Mouse (Mus musculus) ES-E14 (cell line): Measurements from ENCODE around the gene Acr.

Source experiments
- HCFC1 ChIP-seq: IDR thresholded peaks from 2 replicates; pipeline ENCODE4 v1.6.1; 2012; ENCODE audit warnings: low read length, inconsistent platforms, borderline replicate concordance; ENCODE audit not compliant: insufficient read depth
- ZC3H11A ChIP-seq: IDR thresholded peaks from 2 replicates; pipeline ENCODE4 v1.6.1; 2012; ENCODE audit warnings: low read depth, mild to moderate bottlenecking, inconsistent platforms, low read length, borderline replicate concordance
- ZNF384 ChIP-seq: IDR thresholded peaks from 2 replicates; pipeline ENCODE4 v1.6.1; 2012; ENCODE audit warnings: low read depth, low read length, inconsistent platforms

- no peak for TF ChIP-seq ZC3H11A
- no peak for TF ChIP-seq HCFC1
- TF ChIP-seq ZNF384 = no peak
Observed at GRCm38 (mm10) chr15:89556401-89557178, 11.5 kb upstream of the Acr start.
